Mouse (Mus musculus): ENCODE results near the gene Gngt2.

DNA sequence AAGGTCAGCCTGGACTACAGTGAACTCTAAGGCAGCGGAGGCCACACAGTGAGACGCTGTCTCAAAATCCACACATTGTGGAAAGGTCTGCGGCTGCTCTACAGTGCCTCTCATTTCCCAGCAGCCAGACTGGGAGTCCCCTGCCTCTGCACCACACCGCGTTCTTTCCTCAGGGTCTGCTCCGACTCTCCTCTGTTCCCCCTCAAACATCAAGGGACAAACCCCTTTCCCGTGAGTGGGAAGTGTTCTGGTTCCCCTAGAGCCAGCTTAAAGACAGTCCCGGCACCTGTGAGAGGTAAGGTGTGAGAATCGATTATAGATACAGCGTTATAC lies 4.4 kb downstream of the Gngt2 start:
- TF ChIP-seq CTCF (IDR thresholded peaks at IDR 0.05; ENCODE audit: borderline replicate concordance, control insufficient read depth, extremely low read depth, insufficient read depth, low read length, poor library complexity) = no peak
- TF ChIP-seq POLR2A (IDR thresholded peaks at IDR 0.05; ENCODE audit: control insufficient read depth, extremely low read depth, insufficient read depth, low read length, poor library complexity) = no peak

Data from thymus, adult 2 months (tissue).